Mouse (Mus musculus) ES-Bruce4 (cell line): ENCODE results near the gene Sh3glb1.

ENCODE experiments used
- CTCF ChIP-seq: IDR thresholded peaks from one replicate; pipeline ENCODE4 v1.8.1; 2011; ENCODE audit warnings: low read depth, low read length
- EP300 ChIP-seq: IDR thresholded peaks from 2 replicates; pipeline ENCODE4 v1.6.1; 2011; ENCODE audit warnings: low read depth, low read length; ENCODE audit not compliant: insufficient read depth
- POLR2A ChIP-seq: IDR thresholded peaks from one replicate; pipeline ENCODE4 v1.8.1; 2011; ENCODE audit warnings: low read length; ENCODE audit not compliant: insufficient read depth

GRCm38 (mm10) chr3:144761454-144761853 lies 41.3 kb upstream of the Sh3glb1 start:
- TF ChIP-seq CTCF (no peak), EP300 (no peak), POLR2A (no peak)
